Mouse (Mus musculus) adrenal gland, adult 2 months (tissue): ENCODE measurements at regions not wholly inside any gene's neighbourhood (a gene's known extent, or its start where the extent isn't known, plus 50 kb on each side); places are given as distances from the start of the nearest gene placed in this dataset.

ENCODE experiments used
- DNase-seq: peaks from one replicate; pipeline ENCODE4 v3.0.0; 2021

DNA sequence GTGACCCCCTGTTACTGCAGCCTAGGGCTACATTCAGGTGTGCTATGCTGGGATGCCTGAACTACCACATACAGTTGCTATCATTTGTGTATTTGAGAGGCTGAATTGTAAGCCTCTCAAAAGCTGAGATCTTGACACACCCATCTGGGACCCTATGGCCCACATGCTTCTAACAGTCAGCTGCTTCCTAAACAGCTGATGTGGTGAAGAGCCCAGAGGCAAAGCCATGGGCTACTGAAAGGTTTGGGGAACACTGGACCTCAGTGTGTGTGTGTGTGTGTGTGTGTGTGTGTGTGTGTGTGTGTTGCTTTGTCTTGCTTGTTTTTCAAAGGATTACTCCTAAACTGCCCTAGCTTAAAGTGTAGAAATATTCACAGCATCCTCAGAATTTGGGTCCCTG lies 75.0 kb downstream of the Lbh start:
- DNase-seq: no peak

GRCm38 (mm10) chr17:72993626-72994025 lies 75.5 kb downstream of the Lbh start:
- no peak for DNase-seq

DNA sequence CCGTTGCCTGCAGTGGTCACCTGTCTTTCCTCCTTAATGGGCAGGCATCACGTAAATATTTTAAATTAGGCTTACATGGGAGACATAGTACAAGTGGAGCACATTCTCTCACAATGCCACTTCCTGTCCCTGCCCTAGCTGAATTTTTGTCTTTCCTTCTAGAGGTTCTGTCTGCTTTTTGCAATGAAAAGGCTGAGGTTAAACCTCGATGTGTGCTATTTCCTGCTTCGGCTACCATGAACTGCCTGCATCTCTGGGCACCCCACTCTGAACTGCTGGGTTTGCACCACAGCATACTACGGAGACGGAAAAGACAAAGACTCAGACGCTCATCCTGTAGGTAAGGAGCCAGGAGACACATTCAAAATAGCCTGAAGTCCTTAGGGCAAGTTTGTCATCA lies 78.4 kb downstream of the Lbh start:
- no peak for DNase-seq

GRCm38 (mm10) chr17:72997301-72997921 lies 79.3 kb downstream of the Lbh start:
- DNase-seq: no peak

- DNase-seq: no peak
Measured at GRCm38 (mm10) chr17:73005100-73005499, 87.0 kb downstream of the Lbh start.

GRCm38 (mm10) chr17:73008901-73009300 lies 90.8 kb downstream of the Lbh start:
- DNase-seq: peak; percentile 63

GRCm38 (mm10) chr17:73009962-73010361 lies 91.9 kb downstream of the Lbh start:
- DNase-seq: peak; percentile 28

DNA sequence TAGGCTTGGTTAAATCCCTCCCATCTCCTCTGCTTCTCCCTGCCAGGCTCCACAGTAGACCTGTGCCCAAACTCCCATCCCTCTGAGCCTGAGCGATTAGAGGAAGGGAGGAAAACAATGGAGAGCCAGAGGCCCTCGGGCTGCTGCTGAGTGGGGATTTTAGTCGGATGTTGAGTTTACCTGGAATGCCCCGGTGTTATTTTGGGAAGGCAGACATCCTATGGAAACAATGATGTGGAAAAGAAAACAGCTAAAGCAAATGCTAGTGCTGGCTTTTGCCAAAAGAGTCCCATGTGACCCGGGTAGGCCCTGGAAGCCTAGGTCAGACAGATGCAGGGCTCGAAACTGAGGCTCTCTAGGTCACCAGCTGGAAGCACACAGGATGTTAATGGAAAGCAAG lies 94.3 kb downstream of the Lbh start:
- no peak for DNase-seq

- DNase-seq: no peak
Measured at GRCm38 (mm10) chr17:73012954-73013353, 94.8 kb upstream of the Lclat1 start.

GRCm38 (mm10) chr17:73014090-73014853 lies 93.5 kb upstream of the Lclat1 start:
- DNase-seq: no peak

DNA sequence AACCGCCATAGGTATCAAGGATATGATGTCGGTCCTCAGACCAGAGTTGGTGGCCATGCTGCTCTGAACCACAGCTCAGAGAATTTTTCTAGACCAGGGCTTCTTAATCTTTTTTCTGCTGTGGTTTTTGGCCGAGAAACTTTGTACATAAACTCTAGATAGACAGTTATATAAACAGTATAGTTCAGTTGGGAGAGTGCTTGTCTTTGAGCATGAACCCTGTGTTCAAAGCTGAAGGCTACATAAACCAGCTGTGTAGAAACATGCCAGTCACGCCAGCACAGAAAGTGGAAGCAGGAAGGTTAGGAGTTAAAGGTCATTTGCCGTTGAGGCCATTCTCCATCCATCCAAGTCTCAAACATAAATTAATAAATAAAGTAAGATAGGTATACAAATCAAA lies 90.6 kb upstream of the Lclat1 start:
- no peak for DNase-seq

DNA sequence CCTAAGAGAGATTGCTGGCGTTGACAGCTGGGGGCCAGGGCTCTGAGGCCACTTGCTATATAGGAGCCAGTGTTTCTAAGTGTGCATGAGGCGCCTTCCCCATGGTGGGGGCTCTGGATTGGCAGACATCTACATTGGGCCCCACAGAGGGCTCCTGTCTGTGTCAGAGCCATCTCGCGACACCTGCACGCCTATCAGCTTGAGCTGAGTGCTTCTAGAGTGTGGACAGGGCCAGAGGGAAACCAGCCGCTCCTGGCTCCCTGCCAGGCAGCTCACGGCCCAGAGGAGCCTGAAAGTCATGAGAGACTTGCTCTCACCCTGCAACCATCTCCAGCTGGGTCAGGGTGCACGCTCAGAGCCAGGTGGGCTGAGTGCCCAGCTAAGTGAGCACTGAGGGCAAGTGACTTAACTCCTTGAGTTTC lies 85.1 kb upstream of the Lclat1 start:
- peak; percentile 63 for DNase-seq

GRCm38 (mm10) chr17:73023362-73024107 lies 84.2 kb upstream of the Lclat1 start:
- DNase-seq: no peak

GRCm38 (mm10) chr17:73027122-73027521 lies 80.7 kb upstream of the Lclat1 start:
- no peak for DNase-seq

DNA sequence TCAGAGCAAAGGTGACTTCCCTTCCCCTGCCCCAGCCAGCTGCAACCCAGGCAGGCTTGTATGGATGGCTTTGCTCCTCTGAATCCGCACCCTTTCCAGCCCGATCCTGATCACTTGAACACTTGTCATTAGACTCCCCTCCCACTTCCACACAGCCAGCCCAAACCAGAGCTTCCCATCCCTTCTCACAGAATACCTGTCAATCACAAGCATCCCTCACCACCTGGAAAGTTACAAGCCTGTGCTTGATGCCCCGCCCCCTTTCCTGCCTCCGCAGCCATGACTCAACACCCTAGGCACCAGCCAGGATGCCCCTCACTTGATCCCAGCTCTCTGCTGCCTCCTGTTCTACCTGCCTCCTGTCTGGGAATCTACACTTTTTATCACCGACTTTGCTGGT lies 76.0 kb upstream of the Lclat1 start:
- DNase-seq: no peak

DNA sequence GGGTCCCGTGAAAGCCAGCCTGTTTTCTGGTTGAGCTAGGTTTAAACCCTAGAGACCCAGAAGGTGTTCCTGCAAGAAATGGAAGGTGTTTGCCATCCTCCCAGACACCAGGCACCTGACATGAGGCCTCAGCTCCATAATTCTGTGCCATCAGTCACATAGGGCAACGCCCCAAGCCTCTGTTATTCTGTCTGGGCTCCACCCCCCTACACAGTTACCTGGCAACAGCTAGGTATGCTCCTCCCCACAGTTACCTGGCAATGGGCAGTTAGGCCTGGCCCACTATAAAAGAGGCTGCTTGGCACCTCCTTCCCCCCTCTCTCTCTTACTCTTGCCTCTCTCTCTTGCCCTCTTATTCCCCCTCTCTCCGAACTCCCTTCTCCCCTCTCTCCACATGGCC lies 75.5 kb upstream of the Lclat1 start:
- DNase-seq: no peak

DNA sequence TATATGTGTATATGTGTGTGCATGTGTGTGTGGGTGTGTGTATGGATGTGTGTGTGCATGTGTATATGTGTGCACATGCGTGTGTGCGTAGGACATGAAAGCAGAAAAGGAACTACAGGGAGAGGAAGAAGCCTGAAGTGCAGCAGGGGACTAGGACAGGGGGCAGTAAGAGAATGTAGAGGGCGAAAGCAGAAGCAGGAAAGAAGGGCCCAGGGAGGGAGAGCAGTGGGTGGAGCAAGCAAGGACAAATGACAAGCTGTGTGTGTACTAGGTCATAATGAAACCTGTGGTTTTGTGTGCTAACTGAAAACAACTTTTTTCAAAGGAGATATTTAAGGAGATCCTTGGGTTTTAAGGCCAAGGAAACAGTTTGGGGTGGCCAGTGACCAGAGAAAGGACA lies 73.4 kb upstream of the Lclat1 start:
- peak; percentile 21 for DNase-seq

- DNase-seq: peak; percentile 42
Measured at GRCm38 (mm10) chr17:73034981-73035481, 72.8 kb upstream of the Lclat1 start.

DNA sequence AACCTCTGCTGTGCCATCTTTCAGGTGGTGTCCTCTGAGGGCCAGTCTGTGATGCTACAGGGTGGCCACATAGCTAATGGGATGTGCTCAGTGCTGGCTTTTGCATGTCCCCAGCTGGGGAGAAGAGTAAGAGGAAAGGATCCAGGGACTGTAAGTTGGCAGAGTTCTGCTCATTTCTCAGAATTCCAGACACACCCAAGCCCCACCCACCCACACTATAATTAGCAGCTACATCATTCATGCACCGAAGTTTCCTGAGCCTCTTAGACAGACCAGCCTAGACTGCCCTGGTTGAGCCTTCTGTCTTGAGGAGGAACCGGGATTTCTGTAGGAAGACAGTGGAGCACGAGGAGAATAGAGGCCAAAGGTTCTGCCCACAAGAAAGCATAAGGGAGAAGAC lies 70.9 kb upstream of the Lclat1 start:
- DNase-seq: no peak

- DNase-seq: no peak
Measured at GRCm38 (mm10) chr17:73038586-73038985, 69.2 kb upstream of the Lclat1 start.

DNA sequence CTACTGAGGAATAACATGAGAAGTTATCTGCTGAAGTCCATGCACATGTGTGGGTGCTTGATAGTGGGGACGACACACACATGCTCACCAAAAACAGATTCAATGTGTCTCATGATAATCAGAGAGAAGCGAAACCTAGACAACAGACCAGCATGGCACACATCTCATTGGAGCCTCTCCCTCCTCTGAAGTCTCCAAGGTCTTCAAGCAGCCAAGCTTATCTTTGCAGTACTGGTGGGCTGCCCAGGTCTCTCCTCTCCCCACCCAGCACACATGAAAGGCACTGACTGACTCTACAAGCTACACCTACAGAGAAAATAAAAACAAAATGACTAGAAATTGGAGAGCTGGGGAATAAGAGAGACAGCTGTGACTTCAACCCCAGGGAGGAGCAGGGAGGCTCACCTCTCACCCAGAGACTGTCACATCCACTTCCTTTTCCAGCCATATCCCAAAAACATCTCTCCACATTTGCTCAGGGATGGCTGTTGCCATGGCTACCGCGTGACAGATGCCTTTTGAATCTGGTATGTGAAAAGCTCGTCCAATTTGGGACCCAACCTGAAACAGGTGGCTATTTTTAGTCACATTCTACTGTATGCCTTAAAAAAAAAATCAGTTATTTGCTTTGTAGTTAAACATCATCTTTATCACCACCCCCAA lies 62.7 kb upstream of the Lclat1 start:
- DNase-seq: no peak

GRCm38 (mm10) chr17:73046985-73047384 lies 60.8 kb upstream of the Lclat1 start:
- DNase-seq: no peak
